31 mouse cellular contexts compared by ENCODE assay signal in genomic region chr10:115232513-115232912, GRCm38 (mm10). TPM values are rescaled to one million over a fixed set of nuclear protein-coding genes. Genes with fewer than 3 reads are reported as not detected.
DNase-seq lines count a peak whose midpoint lies in the region; ATAC-seq and TF ChIP-seq lines count a peak whose summit lies in the region.
"Had no signal": no experiment of that assay in that cellular context is flagged by ENCODE, and none has a peak within 500 bp of the region (broad histone marks: within the 10 kb centered on the region; RNA-seq: fewer than 3 reads in every experiment).

No protein-coding gene starts in this region.

- no peaks in the 10 kb centered on the region for H3K4me1 ChIP-seq in hindbrain, postnatal 0 days (ENCODE audit: insufficient read depth, low read length)
- H3K4me1 ChIP-seq in hindbrain, embryonic 14.5 days (replicated peaks; ENCODE audit: control insufficient read depth, insufficient read depth, low read length): no peaks in the 10 kb centered on the region
- no peaks in the 10 kb centered on the region for H3K4me1 ChIP-seq in lung, postnatal 0 days (ENCODE audit: insufficient read depth, low read depth, low read length)
- no peaks in the 10 kb centered on the region; the same call in 1 of the 2 replicates for H3K4me1 ChIP-seq in heart, embryonic 12.5 days (replicated peaks)
- H3K4me1 ChIP-seq: embryonic facial prominence, embryonic 13.5 days; heart, embryonic 15.5 days; hindbrain, embryonic 13.5 days; kidney, embryonic 15.5 days; limb, embryonic 10.5 days; neural tube, embryonic 15.5 days had no signal

- H3K9me3 ChIP-seq in hindbrain, postnatal 0 days (ENCODE audit: low read length): no peaks in the 10 kb centered on the region
- H3K9me3 ChIP-seq in hindbrain, embryonic 14.5 days (ENCODE audit: control insufficient read depth, low read length): no peaks in the 10 kb centered on the region
- no peaks in the 10 kb centered on the region for H3K9me3 ChIP-seq in lung, postnatal 0 days (ENCODE audit: low read length)
- no peaks in the 10 kb centered on the region for H3K9me3 ChIP-seq in heart, embryonic 12.5 days (replicated peaks)
- H3K9me3 ChIP-seq: embryonic facial prominence, embryonic 13.5 days; heart, embryonic 15.5 days; hindbrain, embryonic 13.5 days; kidney, embryonic 15.5 days; limb, embryonic 10.5 days; megakaryocyte, embryonic 14.5 days; neural tube, embryonic 15.5 days had no signal

- H3K4me2 ChIP-seq in hindbrain, postnatal 0 days (ENCODE audit: low read depth, low read length): no peak overlapping the region
- H3K4me2 ChIP-seq in hindbrain, embryonic 14.5 days (replicated peaks): no peak overlapping the region
- no peak overlapping the region for H3K4me2 ChIP-seq in lung, postnatal 0 days (replicated peaks; ENCODE audit: low read depth, low read length)
- no peak overlapping the region for H3K4me2 ChIP-seq in heart, embryonic 12.5 days
- H3K4me2 ChIP-seq: embryonic facial prominence, embryonic 13.5 days; heart, embryonic 15.5 days; hindbrain, embryonic 13.5 days; kidney, embryonic 15.5 days; neural tube, embryonic 15.5 days had no signal

- 92% methylated on average over 3 of the region's 3 CpGs for WGBS in hindbrain, postnatal 0 days
- WGBS in hindbrain, embryonic 14.5 days: 87% methylated on average over 3 of the region's 3 CpGs
- WGBS in lung, postnatal 0 days: 85% methylated on average over 3 of the region's 3 CpGs
- WGBS in heart, embryonic 12.5 days: 89% methylated on average over 3 of the region's 3 CpGs

- no peak overlapping the region for H3K4me3 ChIP-seq in hindbrain, postnatal 0 days (ENCODE audit: low read length)
- H3K4me3 ChIP-seq in hindbrain, embryonic 14.5 days (replicated peaks; ENCODE audit: low read length): no peak overlapping the region
- H3K4me3 ChIP-seq in lung, postnatal 0 days (ENCODE audit: low read depth, low read length): no peak overlapping the region
- H3K4me3 ChIP-seq in heart, embryonic 12.5 days: no peak overlapping the region
- H3K4me3 ChIP-seq: embryonic facial prominence, embryonic 13.5 days; erythroblast, embryonic 14.5 days; heart, embryonic 15.5 days; hindbrain, embryonic 13.5 days; kidney, embryonic 15.5 days; limb, embryonic 10.5 days; megakaryocyte, embryonic 14.5 days; neural tube, embryonic 15.5 days had no signal

- no peak overlapping the region for H3K27ac ChIP-seq in hindbrain, postnatal 0 days
- no peak overlapping the region for H3K27ac ChIP-seq in hindbrain, embryonic 14.5 days
- H3K27ac ChIP-seq in lung, postnatal 0 days (ENCODE audit: low read length): no peak overlapping the region
- no peak overlapping the region for H3K27ac ChIP-seq in heart, embryonic 12.5 days (ENCODE audit: poor library complexity, severe bottlenecking)
- H3K27ac ChIP-seq: embryonic facial prominence, embryonic 13.5 days; heart, embryonic 15.5 days; hindbrain, embryonic 13.5 days; kidney, embryonic 15.5 days; limb, embryonic 10.5 days; neural tube, embryonic 15.5 days had no signal

- H3K27me3 ChIP-seq in hindbrain, postnatal 0 days (ENCODE audit: insufficient read depth, low read length): no peaks in the 10 kb centered on the region
- no peaks in the 10 kb centered on the region for H3K27me3 ChIP-seq in hindbrain, embryonic 14.5 days (ENCODE audit: control insufficient read depth, insufficient read depth, low read length)
- no peaks in the 10 kb centered on the region for H3K27me3 ChIP-seq in lung, postnatal 0 days (replicated peaks; ENCODE audit: insufficient read depth, low read length)
- no peaks in the 10 kb centered on the region for H3K27me3 ChIP-seq in heart, embryonic 12.5 days (replicated peaks)
- H3K27me3 ChIP-seq: embryonic facial prominence, embryonic 13.5 days; heart, embryonic 15.5 days; hindbrain, embryonic 13.5 days; kidney, embryonic 15.5 days; megakaryocyte, embryonic 14.5 days; neural tube, embryonic 15.5 days had no signal

- H3K36me3 ChIP-seq in hindbrain, postnatal 0 days (ENCODE audit: insufficient read depth, low read length): peaks cover 4% of the 10 kb centered on the region; the same call in 1 of the 2 replicates
- peaks cover 40% of the 10 kb centered on the region for H3K36me3 ChIP-seq in hindbrain, embryonic 14.5 days (replicated peaks; ENCODE audit: control insufficient read depth, insufficient read depth)
- H3K36me3 ChIP-seq in lung, postnatal 0 days (ENCODE audit: insufficient read depth, low read length): peaks cover 9% of the 10 kb centered on the region; the same call in 1 of the 2 replicates
- peaks cover 42% of the 10 kb centered on the region for H3K36me3 ChIP-seq in heart, embryonic 12.5 days

- no peak for TF ChIP-seq POLR2A in brain, embryonic 14.5 days (IDR thresholded peaks at IDR 0.05; ENCODE audit: borderline replicate concordance, extremely low read depth, insufficient read depth, insufficient read length, poor library complexity, severe bottlenecking)

- peak; percentile 27 for DNase-seq in hindbrain, postnatal 0 days (ENCODE audit: low spot score)
- DNase-seq in hindbrain, embryonic 14.5 days (ENCODE audit: low spot score): no peak
- DNase-seq in lung, postnatal 0 days (ENCODE audit: low spot score): no peak
- DNase-seq in lung, adult 18-20 months: no peak
- peak; percentile 40 for DNase-seq in A20 (ENCODE audit: low read depth, low spot score)
- peak; percentile 19 for DNase-seq in brain, embryonic 14.5 days (ENCODE audit: low read depth)
- no peak for DNase-seq in embryo, embryonic 9.5 days (ENCODE audit: extremely low spot score)
- DNase-seq: adrenal gland, postnatal 36 days; cerebellum, adult 11-12 months; cerebellum, postnatal 25 days; gastrocnemius, postnatal 25 days; heart, adult 18-20 months; heart, postnatal 36 days; kidney, postnatal 4 days; layer of hippocampus, adult 9-11 months; liver; thymus, adult 2 months had no signal

- no peak overlapping the region for H3K9ac ChIP-seq in hindbrain, postnatal 0 days (replicated peaks; ENCODE audit: low read length)
- no peak overlapping the region for H3K9ac ChIP-seq in hindbrain, embryonic 14.5 days
- H3K9ac ChIP-seq in lung, postnatal 0 days (replicated peaks; ENCODE audit: low read depth): no peak overlapping the region
- no peak overlapping the region for H3K9ac ChIP-seq in heart, embryonic 12.5 days
- H3K9ac ChIP-seq: embryonic facial prominence, embryonic 13.5 days; heart, embryonic 15.5 days; hindbrain, embryonic 13.5 days; kidney, embryonic 15.5 days; neural tube, embryonic 15.5 days had no signal

- no peak for ATAC-seq in hindbrain, postnatal 0 days
- ATAC-seq in hindbrain, embryonic 14.5 days (ENCODE audit: low FRiP score): no peak
- ATAC-seq in lung, postnatal 0 days: no peak
- no peak for ATAC-seq in heart, embryonic 12.5 days (ENCODE audit: insufficient number of reproducible peaks, low FRiP score)
- ATAC-seq: forebrain, embryonic 14.5 days had no signal

- peak; percentile 43 for TF ChIP-seq CTCF in hindbrain, postnatal 0 days (IDR thresholded peaks at IDR 0.05; ENCODE audit: low read depth)
- peak; percentile 34 for TF ChIP-seq CTCF in lung, postnatal 0 days (IDR thresholded peaks at IDR 0.05)
- no peak for TF ChIP-seq CTCF in brain, embryonic 14.5 days (IDR thresholded peaks at IDR 0.05; ENCODE audit: borderline replicate concordance, extremely low read depth, insufficient read depth, insufficient read length)

- TF ChIP-seq EP300 in lung, postnatal 0 days (IDR thresholded peaks at IDR 0.05): no peak

RNA-seq across cellular contexts. Expression of gene Tbc1d15, which starts 18.8 kb away (rescaled TPM):
- total RNA-seq in hindbrain, postnatal 0 days (2014; rRNA removed): 6.1 and 8.5 TPM in 2 replicates
- 30.2 and 36.1 TPM in 2 replicates for polyA plus RNA-seq in hindbrain, postnatal 0 days (2015; fragmentation: Nextera tagmentation; extraction: Ambion mirVana)
- 35.0 and 45.0 TPM in 2 replicates for polyA plus RNA-seq in hindbrain, embryonic 14.5 days (2014; fragmentation: Nextera tagmentation; extraction: Ambion mirVana)
- polyA plus RNA-seq in lung, postnatal 0 days (2015; fragmentation: Nextera tagmentation; extraction: Ambion mirVana): 47.9 and 49.9 TPM in 2 replicates
- polyA plus RNA-seq in brain, embryonic 14.5 days (2012; rRNA removed): 18.1 and 20.8 TPM in 2 replicates
- polyA plus RNA-seq in heart, embryonic 12.5 days (2016; fragmentation: Nextera tagmentation; extraction: Ambion mirVana): 38.3 TPM in 2 replicates

RNA-seq across cellular contexts. Expression of gene Tph2, which starts 47.7 kb away (rescaled TPM):
- 9.8 and 14.0 TPM in 2 replicates for total RNA-seq in hindbrain, postnatal 0 days (2014; rRNA removed)
- 13.6 and 17.9 TPM in 2 replicates for polyA plus RNA-seq in hindbrain, postnatal 0 days (2015; fragmentation: Nextera tagmentation; extraction: Ambion mirVana)
- polyA plus RNA-seq in hindbrain, embryonic 14.5 days (2014; fragmentation: Nextera tagmentation; extraction: Ambion mirVana): 6.7 and 10.8 TPM in 2 replicates
- 0.05 and 0.08 TPM in 2 replicates for polyA plus RNA-seq in lung, postnatal 0 days (2015; fragmentation: Nextera tagmentation; extraction: Ambion mirVana)
- polyA plus RNA-seq in brain, embryonic 14.5 days (2012; rRNA removed): 1.6 and 3.2 TPM in 2 replicates
- not detected in 2 replicates for polyA plus RNA-seq in heart, embryonic 12.5 days (2016; fragmentation: Nextera tagmentation; extraction: Ambion mirVana)
- total RNA-seq: adrenal gland, adult 18-20 months; gastrocnemius, postnatal 25 days; heart, adult 18-20 months; heart, postnatal 36 days had no signal
- polyA plus RNA-seq: erythroblast, embryonic 14.5 days; heart, embryonic 15.5 days; intestine, embryonic 14.5 days; kidney, embryonic 15.5 days; limb, embryonic 10.5 days; liver, embryonic 16.5 days; small intestine, adult 2 months; thymus, adult 2 months had no signal

Comparison
In these comparisons a context has a peak if more than half of its experiments do, and no peak if none do; other contexts are left out.
1. DNase-seq: peak in hindbrain, postnatal 0 days (single experiment), A20 (single experiment) and brain, embryonic 14.5 days (single experiment); none in hindbrain, embryonic 14.5 days (single experiment), lung, postnatal 0 days (single experiment), lung, adult 18-20 months (0 of 2) and embryo, embryonic 9.5 days (single experiment).